Mouse (Mus musculus): Measurements from ENCODE around the gene Rps11. TPM values are rescaled to one million over a fixed set of nuclear protein-coding genes. Genes with fewer than 3 reads are reported as not detected.

The Rps11 gene
- polyA plus RNA-seq, 1 experiment, result 1,675 TPM

- no peaks in the 10 kb centered on the region for H3K4me1 ChIP-seq (ENCODE audit: control insufficient read depth, insufficient read depth, low read length)
- H3K4me3 ChIP-seq (ENCODE audit: insufficient read depth, low read length), result 0 out of 2 replicates have a peak within 1 kb of the TSS, but pooled peaks have one; percentile 6
- H3K27ac ChIP-seq (ENCODE audit: insufficient read depth, low read depth, low read length), result no peak within 1 kb of the TSS
- TF ChIP-seq POLR2A (IDR thresholded peaks at IDR 0.05; ENCODE audit: borderline replicate concordance, low read depth, low read length) (no peak), CTCF (IDR thresholded peaks at IDR 0.05; ENCODE audit: low read depth, low read length) (no peak)
These were observed 39.7 kb upstream of the Rps11 start, which contains the start of gene Slc17a7 for GRCm38 (mm10) chr7:45163735-45164490. TSS of gene Slc17a7 (plus strand) at chr7:45163949.

- H3K4me3 ChIP-seq (ENCODE audit: insufficient read depth, low read length), result no peak overlapping the region
- TF ChIP-seq POLR2A (IDR thresholded peaks at IDR 0.05; ENCODE audit: borderline replicate concordance, low read depth, low read length), result no peak
- TF ChIP-seq CTCF (IDR thresholded peaks at IDR 0.05; ENCODE audit: low read depth, low read length), result no peak
- no peaks in the 10 kb centered on the region for H3K4me1 ChIP-seq (ENCODE audit: control insufficient read depth, insufficient read depth, low read length)
- no peak overlapping the region for H3K27ac ChIP-seq (ENCODE audit: insufficient read depth, low read depth, low read length)
These were observed 38.9 kb upstream of the Rps11 start for GRCm38 (mm10) chr7:45162996-45163615.

- peak overlapping the region; percentile 51 for H3K4me3 ChIP-seq (ENCODE audit: insufficient read depth, low read length)
- no peak for TF ChIP-seq POLR2A (IDR thresholded peaks at IDR 0.05; ENCODE audit: borderline replicate concordance, low read depth, low read length)
- no peak; the same call in 1 of the 2 replicates for TF ChIP-seq CTCF (IDR thresholded peaks at IDR 0.05; ENCODE audit: low read depth, low read length)
- H3K27ac ChIP-seq (ENCODE audit: insufficient read depth, low read depth, low read length), result no peak overlapping the region
- H3K4me1 ChIP-seq (ENCODE audit: control insufficient read depth, insufficient read depth, low read length), result no peaks in the 10 kb centered on the region
These were observed 38.3 kb upstream of the Rps11 start for GRCm38 (mm10) chr7:45162551-45162950.

GRCm38 (mm10) chr7:45161612-45162473, 37.6 kb upstream of the Rps11 start:
- H3K4me1 ChIP-seq (ENCODE audit: control insufficient read depth, insufficient read depth, low read length), result no peaks in the 10 kb centered on the region
- peak overlapping the region; percentile 51 for H3K4me3 ChIP-seq (ENCODE audit: insufficient read depth, low read length)
- TF ChIP-seq POLR2A (IDR thresholded peaks at IDR 0.05; ENCODE audit: borderline replicate concordance, low read depth, low read length) (no peak), CTCF (IDR thresholded peaks at IDR 0.05; ENCODE audit: low read depth, low read length) (peak; percentile 80)
- H3K27ac ChIP-seq (ENCODE audit: insufficient read depth, low read depth, low read length), result no peak overlapping the region

GRCm38 (mm10) chr7:45160866-45161265, 36.6 kb upstream of the Rps11 start:
- H3K27ac ChIP-seq (ENCODE audit: insufficient read depth, low read depth, low read length), result no peak overlapping the region
- TF ChIP-seq POLR2A (IDR thresholded peaks at IDR 0.05; ENCODE audit: borderline replicate concordance, low read depth, low read length) (no peak), CTCF (IDR thresholded peaks at IDR 0.05; ENCODE audit: low read depth, low read length) (no peak)
- H3K4me1 ChIP-seq (ENCODE audit: control insufficient read depth, insufficient read depth, low read length), result no peaks in the 10 kb centered on the region
- H3K4me3 ChIP-seq (ENCODE audit: insufficient read depth, low read length), result no peak overlapping the region

- Histone ChIP-seq H3K27ac (ENCODE audit: insufficient read depth, low read depth, low read length) (no peak overlapping the region), H3K4me3 (ENCODE audit: insufficient read depth, low read length) (no peak overlapping the region), H3K4me1 (ENCODE audit: control insufficient read depth, insufficient read depth, low read length) (no peaks in the 10 kb centered on the region)
- no peak for TF ChIP-seq POLR2A (IDR thresholded peaks at IDR 0.05; ENCODE audit: borderline replicate concordance, low read depth, low read length)
- no peak for TF ChIP-seq CTCF (IDR thresholded peaks at IDR 0.05; ENCODE audit: low read depth, low read length)
These were observed 36.1 kb upstream of the Rps11 start for GRCm38 (mm10) chr7:45160316-45160800.

GRCm38 (mm10) chr7:45158991-45159390, 34.8 kb upstream of the Rps11 start:
- no peak overlapping the region for H3K4me3 ChIP-seq (ENCODE audit: insufficient read depth, low read length)
- TF ChIP-seq POLR2A (IDR thresholded peaks at IDR 0.05; ENCODE audit: borderline replicate concordance, low read depth, low read length), result no peak
- no peak for TF ChIP-seq CTCF (IDR thresholded peaks at IDR 0.05; ENCODE audit: low read depth, low read length)
- H3K27ac ChIP-seq (ENCODE audit: insufficient read depth, low read depth, low read length), result no peak overlapping the region
- no peaks in the 10 kb centered on the region for H3K4me1 ChIP-seq (ENCODE audit: control insufficient read depth, insufficient read depth, low read length)

- Histone ChIP-seq H3K4me3 (ENCODE audit: insufficient read depth, low read length) (no peak overlapping the region), H3K4me1 (ENCODE audit: control insufficient read depth, insufficient read depth, low read length) (no peaks in the 10 kb centered on the region), H3K27ac (ENCODE audit: insufficient read depth, low read depth, low read length) (no peak overlapping the region)
- no peak for TF ChIP-seq POLR2A (IDR thresholded peaks at IDR 0.05; ENCODE audit: borderline replicate concordance, low read depth, low read length)
- no peak for TF ChIP-seq CTCF (IDR thresholded peaks at IDR 0.05; ENCODE audit: low read depth, low read length)
These were observed 33.2 kb upstream of the Rps11 start for GRCm38 (mm10) chr7:45157459-45157858.

GRCm38 (mm10) chr7:45156206-45156605, 32.0 kb upstream of the Rps11 start:
- Histone ChIP-seq H3K4me3 (ENCODE audit: insufficient read depth, low read length) (no peak overlapping the region), H3K4me1 (ENCODE audit: control insufficient read depth, insufficient read depth, low read length) (peaks cover 3% of the 10 kb centered on the region), H3K27ac (ENCODE audit: insufficient read depth, low read depth, low read length) (no peak overlapping the region)
- no peak for TF ChIP-seq CTCF (IDR thresholded peaks at IDR 0.05; ENCODE audit: low read depth, low read length)
- TF ChIP-seq POLR2A (IDR thresholded peaks at IDR 0.05; ENCODE audit: borderline replicate concordance, low read depth, low read length), result no peak

Data from bone marrow macrophage, adult 2 months (primary cell).